ENCODE assay signal across 9 mouse cellular contexts in the genomic region with DNA sequence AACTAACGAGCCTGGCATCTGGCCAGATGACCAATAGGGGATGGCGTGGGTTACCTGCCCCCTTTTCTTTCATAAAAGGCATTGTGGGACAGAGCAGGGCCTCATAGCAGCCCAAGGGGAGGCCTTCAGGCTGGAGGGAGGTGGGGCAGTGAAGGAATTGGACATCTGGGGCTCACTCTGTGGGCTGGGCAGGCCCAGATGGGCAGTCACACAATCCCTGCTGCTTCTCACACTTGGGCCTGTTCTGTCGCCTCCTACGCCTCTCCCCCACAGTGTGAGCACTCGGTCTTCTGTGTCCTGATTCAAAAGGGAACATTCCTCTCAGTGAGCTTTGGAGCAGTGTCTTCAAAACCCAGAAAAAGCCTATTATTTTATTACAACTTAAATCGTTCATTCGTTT. TPM values are rescaled to one million over a fixed set of nuclear protein-coding genes. Genes with fewer than 3 reads are reported as not detected.
A peak's percentile ranks its signal among the peaks of the same experiment; 100 is the strongest.
DNase-seq lines count a peak whose midpoint lies in the region; ATAC-seq and TF ChIP-seq lines count a peak whose summit lies in the region.
"Had no signal": no experiment of that assay in that cellular context is flagged by ENCODE, and none has a peak within 500 bp of the region (broad histone marks: within the 10 kb centered on the region; RNA-seq: fewer than 3 reads in every experiment).

No protein-coding gene starts in this region.

- intact Hi-C loops in heart, postnatal 25 days (cut with DNase I): no loop called here

- in situ Hi-C loops in Patski (cut with MboI; ENCODE audit: low pct_unique_long_range_greater_than_20kb): no loop called here

- POLR2A ChIA-PET in Patski (lab: Charles Lee): no interaction called here

- TF ChIP-seq CTCF in Patski (IDR thresholded peaks at IDR 0.05): no peak

- peak; percentile 32 for ATAC-seq in Patski

- H3K27me3 ChIP-seq in Patski: no peaks in the 10 kb centered on the region

- CTCF ChIA-PET in Patski (lab: Charles Lee): interaction anchor here (0.7 to 1.7 kb wide), 3 partner anchors 9 to 20 kb away, joined by 3 to 5 read pairs (median 3); no protein-coding TSS in a partner anchor

- peak; percentile 92 for DNase-seq in heart, adult 11 months
- DNase-seq in heart, postnatal 25 days (ENCODE audit: low spot score): no peak
- no peak for DNase-seq in Patski (ENCODE audit: low read depth, low spot score)
- peak; percentile 57 to 72 for DNase-seq in frontal cortex, postnatal 10 days (ENCODE audit: low spot score in 2 of 2)
- DNase-seq in left cerebral cortex, adult 8-10 months (ENCODE audit: low spot score in 2 of 2): peak; percentile 47 to 91
- peak; percentile 83 to 90 for DNase-seq in right cerebral cortex, postnatal 36 days (ENCODE audit: low spot score in 2 of 2)
- no peak for DNase-seq in urinary bladder, postnatal 14 days (ENCODE audit: low spot score)
- DNase-seq in adrenal gland, postnatal 25 days: no peak
- DNase-seq: liver, embryonic 13.5 days had no signal

RNA-seq across cellular contexts. Expression of a gene that starts 8.5 kb away (rescaled TPM):
- total RNA-seq in heart, postnatal 25 days (2021): 10 to 100 TPM; 39.0 to 39.4 TPM
- polyA plus RNA-seq in Patski (2021): 4.8 TPM
- 10 to 100 TPM; 10.8 to 17.4 (median 14.8) TPM for total RNA-seq in left cerebral cortex, adult 8-10 months (2022)
- total RNA-seq in adrenal gland, postnatal 25 days (2021): 10.6 and 10.8 TPM in 2 replicates
- polyA plus RNA-seq: liver, embryonic 13.5 days had no signal

RNA-seq across cellular contexts. Expression of a gene that starts 44.8 kb away (rescaled TPM):
- total RNA-seq in heart, postnatal 25 days (2021): 1 to 10 TPM; 1.2 to 1.6 TPM
- not detected for polyA plus RNA-seq in Patski (2021)
- 1 to 10 TPM; 2.9 to 4.3 (median 3.2) TPM for total RNA-seq in left cerebral cortex, adult 8-10 months (2022)
- 6.1 and 8.4 TPM in 2 replicates for total RNA-seq in adrenal gland, postnatal 25 days (2021)

Comparison
In these comparisons a context has a peak if more than half of its experiments do, and no peak if none do; other contexts are left out.
1. DNase-seq: peak in heart, adult 11 months (single experiment), frontal cortex, postnatal 10 days (2 of 2), left cerebral cortex, adult 8-10 months (2 of 2) and right cerebral cortex, postnatal 36 days (2 of 2); none in heart, postnatal 25 days (single experiment), Patski (single experiment), urinary bladder, postnatal 14 days (single experiment) and adrenal gland, postnatal 25 days (single experiment).